Mouse (Mus musculus) intestine, postnatal 0 days (tissue): ENCODE measurements at regions not wholly inside any gene's neighbourhood (a gene's known extent, or its start where the extent isn't known, plus 50 kb on each side); places are given as distances from the start of the nearest gene placed in this dataset.
"Not testable (repeated sequence)": the region's sequence is repeated elsewhere in the genome, so short reads cannot be mapped to it uniquely, and the experiment has no call there.

Experiments used
- ATAC-seq: fragments of 200-750 bp; cut with Nextera tagmentation; 2 replicates; pipeline ENCODE4 v1.8.0; 2017; ENCODE audit warnings: mild to moderate bottlenecking, moderate TSS enrichment, moderate library complexity
- H3K27ac ChIP-seq: fragments of 300-500 bp; sonication (generic); 2 replicates; pipeline ENCODE4 v1.5.1; 2014; ENCODE audit warnings: mild to moderate bottlenecking, low read depth, low read length, moderate library complexity
- H3K27me3 ChIP-seq: fragments of 300-500 bp; sonication (generic); replicated peaks from 2 replicates; pipeline ENCODE4 v1.6.1; 2014; ENCODE audit warnings: low read length, mixed read lengths; ENCODE audit not compliant: control insufficient read depth, insufficient read depth
- H3K36me3 ChIP-seq: fragments of 300-500 bp; sonication (generic); 2 replicates; pipeline ENCODE4 v1.6.1; 2014; ENCODE audit warnings: mild to moderate bottlenecking, moderate library complexity; ENCODE audit not compliant: control insufficient read depth, insufficient read depth
- H3K4me1 ChIP-seq: fragments of 300-500 bp; sonication (generic); replicated peaks from 2 replicates; pipeline ENCODE4 v1.6.1; 2014; ENCODE audit warnings: antibody characterized with exemption, low read length, mixed read lengths; ENCODE audit not compliant: control insufficient read depth, insufficient read depth
- H3K4me2 ChIP-seq: fragments of 300-500 bp; sonication (generic); replicated peaks from 2 replicates; pipeline ENCODE4 v1.6.1; 2014; ENCODE audit warnings: low read depth, mild to moderate bottlenecking, moderate library complexity
- H3K4me3 ChIP-seq: fragments of 300-500 bp; sonication (generic); 2 replicates; pipeline ENCODE4 v1.5.1; 2014; ENCODE audit warnings: low read depth, low read length
- H3K9ac ChIP-seq: fragments of 300-500 bp; sonication (generic); 2 replicates; pipeline ENCODE4 v1.6.1; 2014; ENCODE audit warnings: mild to moderate bottlenecking, low read depth, low read length
- H3K9me3 ChIP-seq: fragments of 300-500 bp; sonication (generic); 2 replicates; pipeline ENCODE4 v1.6.1; 2016; ENCODE audit warnings: mixed run types; ENCODE audit not compliant: control insufficient read depth
- CTCF ChIP-seq: sonication (generic); IDR thresholded peaks from 2 replicates; pipeline ENCODE4 v1.5.1; 2016; ENCODE audit warnings: low read depth, mild to moderate bottlenecking, control low read depth, antibody characterized with exemption, moderate library complexity
- WGBS: fragments of 180-500 bp; shearing (Covaris S2); extraction: QIAGEN DNeasy Blood & Tissue Kit; methylation state at CpG from one replicate; pipeline ENCODE4 v1.1.7; 2014; 5-methylcytosine and 5-hydroxymethylcytosine counted together

GRCm38 (mm10) chr19:19347017-19347416, 236.0 kb upstream of the Rorb start:
- Histone ChIP-seq H3K4me3 (no peak overlapping the region), H3K9ac (no peak overlapping the region), H3K27me3 (no peaks in the 10 kb centered on the region), H3K36me3 (no peaks in the 10 kb centered on the region), H3K27ac (no peak overlapping the region), H3K4me2 (no peak overlapping the region), H3K9me3 (no peaks in the 10 kb centered on the region), H3K4me1 (no peaks in the 10 kb centered on the region)
- 43% methylated on average over 2 of the region's 2 CpGs for WGBS
- no peak for ATAC-seq
- TF ChIP-seq CTCF, result peak; percentile 56

GRCm38 (mm10) chr19:19344426-19344811, 233.4 kb upstream of the Rorb start:
- no peak for ATAC-seq
- Histone ChIP-seq H3K27me3 (no peaks in the 10 kb centered on the region), H3K36me3 (no peaks in the 10 kb centered on the region), H3K9ac (no peak overlapping the region), H3K4me3 (no peak overlapping the region), H3K27ac (no peak overlapping the region), H3K9me3 (no peaks in the 10 kb centered on the region), H3K4me1 (no peaks in the 10 kb centered on the region), H3K4me2 (no peak overlapping the region)
- WGBS, result 81% methylated on average over 7 of the region's 7 CpGs
- no peak for TF ChIP-seq CTCF

- Histone ChIP-seq H3K4me1 (no peaks in the 10 kb centered on the region), H3K4me2 (no peak overlapping the region), H3K9me3 (no peaks in the 10 kb centered on the region), H3K36me3 (no peaks in the 10 kb centered on the region), H3K27me3 (no peaks in the 10 kb centered on the region), H3K4me3 (no peak overlapping the region), H3K9ac (no peak overlapping the region), H3K27ac (no peak overlapping the region)
- ATAC-seq, result no peak
- no peak for TF ChIP-seq CTCF
- WGBS, result 50% methylated on average over 10 of the region's 10 CpGs
These were observed 232.9 kb upstream of the Rorb start for GRCm38 (mm10) chr19:19343702-19344425.

GRCm38 (mm10) chr19:19307142-19307541, 196.1 kb upstream of the Rorb start:
- not testable (repeated sequence) for H3K4me2 ChIP-seq, H3K4me1 ChIP-seq, H3K9ac ChIP-seq, H3K27ac ChIP-seq, H3K4me3 ChIP-seq, H3K9me3 ChIP-seq, H3K27me3 ChIP-seq, H3K36me3 ChIP-seq, ATAC-seq
- WGBS, result 89% methylated on average over 2 of the region's 2 CpGs

- Histone ChIP-seq H3K9me3 (no peaks in the 10 kb centered on the region), H3K27ac (no peak overlapping the region), H3K4me1 (no peaks in the 10 kb centered on the region), H3K27me3 (no peaks in the 10 kb centered on the region), H3K4me3 (no peak overlapping the region), H3K9ac (no peak overlapping the region), H3K36me3 (no peaks in the 10 kb centered on the region), H3K4me2 (no peak overlapping the region)
- WGBS, result 86% methylated on average over 6 of the region's 6 CpGs
- no peak for TF ChIP-seq CTCF
- ATAC-seq, result no peak
These were observed 195.6 kb upstream of the Rorb start for GRCm38 (mm10) chr19:19306476-19307131.

- H3K4me2 ChIP-seq, H3K36me3 ChIP-seq, H3K27me3 ChIP-seq, ATAC-seq, H3K4me3 ChIP-seq, H3K4me1 ChIP-seq, H3K9ac ChIP-seq, H3K9me3 ChIP-seq, H3K27ac ChIP-seq: not testable (repeated sequence)
- 87% methylated on average over 3 of the region's 3 CpGs for WGBS
These were observed 174.9 kb upstream of the Rorb start for GRCm38 (mm10) chr19:19285864-19286263.
